ENCODE assay signal across 8 mouse cellular contexts in genomic region chr1:37996226-37996625, GRCm38 (mm10). TPM values are rescaled to one million over a fixed set of nuclear protein-coding genes. Genes with fewer than 3 reads are reported as not detected.
A peak's percentile ranks its signal among the peaks of the same experiment; 100 is the strongest.
DNase-seq lines count a peak whose midpoint lies in the region; ATAC-seq and TF ChIP-seq lines count a peak whose summit lies in the region.
"Had no signal": no experiment of that assay in that cellular context is flagged by ENCODE, and none has a peak within 500 bp of the region (broad histone marks: within the 10 kb centered on the region; RNA-seq: fewer than 3 reads in every experiment).

No protein-coding gene starts in this region.

- H3K27ac ChIP-seq in lung, embryonic 15.5 days, result no peak overlapping the region
- no peak overlapping the region for H3K27ac ChIP-seq in embryonic fibroblast, embryonic 13.5 days (ENCODE audit: insufficient read depth, low read length)
- peak overlapping the region; percentile 90; the same call in 1 of the 2 replicates for H3K27ac ChIP-seq in limb, embryonic 10.5 days
- H3K27ac ChIP-seq in olfactory bulb, adult 2 months (ENCODE audit: insufficient read depth, low read depth, low read length), result no peak overlapping the region

- TF ChIP-seq CTCF in embryonic fibroblast, embryonic 13.5 days (IDR thresholded peaks at IDR 0.05; ENCODE audit: borderline replicate concordance, insufficient read depth, low read length), result no peak
- TF ChIP-seq CTCF in olfactory bulb, adult 2 months (IDR thresholded peaks at IDR 0.05; ENCODE audit: insufficient read depth, low read depth, low read length), result no peak

- DNase-seq in lung, postnatal 25 days (ENCODE audit: low spot score), result no peak
- no peak for DNase-seq in limb, embryonic 10.5 days (ENCODE audit: low spot score)
- DNase-seq in thymus, adult 18-20 months, result no peak
- DNase-seq in kidney, postnatal 14 days, result no peak

- 48% methylated on average over 3 of the region's 3 CpGs for WGBS in lung, embryonic 15.5 days
- WGBS in limb, embryonic 10.5 days, result 50% methylated on average over 3 of the region's 3 CpGs
- 35% methylated on average over 3 of the region's 3 CpGs for WGBS in olfactory bulb, adult 2 months

- H3K4me1 ChIP-seq in lung, embryonic 15.5 days, result peaks cover 15% of the 10 kb centered on the region
- H3K4me1 ChIP-seq in embryonic fibroblast, embryonic 13.5 days (ENCODE audit: control insufficient read depth, insufficient read depth, low read length), result peaks cover 2% of the 10 kb centered on the region
- H3K4me1 ChIP-seq in limb, embryonic 10.5 days, result peaks cover 18% of the 10 kb centered on the region
- H3K4me1 ChIP-seq in olfactory bulb, adult 2 months (ENCODE audit: control insufficient read depth, insufficient read depth, low read length), result no peaks in the 10 kb centered on the region

- peaks cover 39% of the 10 kb centered on the region for H3K36me3 ChIP-seq in lung, embryonic 15.5 days
- H3K36me3 ChIP-seq in limb, embryonic 10.5 days, result peaks cover 44% of the 10 kb centered on the region

- peak overlapping the region; percentile 69 for H3K9ac ChIP-seq in lung, embryonic 15.5 days

- no peaks in the 10 kb centered on the region for H3K9me3 ChIP-seq in lung, embryonic 15.5 days
- no peaks in the 10 kb centered on the region for H3K9me3 ChIP-seq in limb, embryonic 10.5 days (replicated peaks)

- H3K4me2 ChIP-seq in lung, embryonic 15.5 days, result peak overlapping the region; percentile 80

- peak overlapping the region; percentile 97 for H3K4me3 ChIP-seq in lung, embryonic 15.5 days
- H3K4me3 ChIP-seq in embryonic fibroblast, embryonic 13.5 days (ENCODE audit: insufficient read depth, low read length), result peak overlapping the region; percentile 97
- peak overlapping the region; percentile 69 for H3K4me3 ChIP-seq in limb, embryonic 10.5 days
- peak overlapping the region; percentile 94 for H3K4me3 ChIP-seq in olfactory bulb, adult 2 months (ENCODE audit: insufficient read depth, low read depth, low read length)

- no peak for TF ChIP-seq POLR2A in embryonic fibroblast, embryonic 13.5 days (IDR thresholded peaks at IDR 0.05; ENCODE audit: low read depth, low read length)
- no peak for TF ChIP-seq POLR2A in olfactory bulb, adult 2 months (IDR thresholded peaks at IDR 0.05; ENCODE audit: insufficient read depth, low read depth, low read length)

- no peaks in the 10 kb centered on the region for H3K27me3 ChIP-seq in lung, embryonic 15.5 days
- H3K27me3 ChIP-seq in limb, embryonic 10.5 days (ENCODE audit: low read depth, poor library complexity, severe bottlenecking), result no peaks in the 10 kb centered on the region

- ATAC-seq in lung, embryonic 15.5 days (ENCODE audit: borderline replicate concordance, extremely low read depth, low FRiP score, low TSS enrichment), result no peak

RNA-seq across cellular contexts. Expression of gene Txndc9, which starts 1.5 kb away (rescaled TPM):
- 149 TPM in 2 replicates for polyA plus RNA-seq in lung, embryonic 15.5 days (2015; fragmentation: Nextera tagmentation; extraction: Ambion mirVana)
- 89.5 and 141 TPM in 2 replicates for polyA plus RNA-seq in embryonic fibroblast, embryonic 13.5 days (2011; ENCODE audit: insufficient read length, low read depth, missing spikeins)
- 130 and 135 TPM in 2 replicates for polyA plus RNA-seq in limb, embryonic 10.5 days (2016; fragmentation: Nextera tagmentation; extraction: Ambion mirVana)
- polyA plus RNA-seq in olfactory bulb, adult 2 months (2012; ENCODE audit: insufficient read depth, insufficient read length, low replicate concordance, missing spikeins), result not detected in 2 replicates

RNA-seq across cellular contexts. Expression of gene Eif5b, which starts 1.6 kb away (rescaled TPM):
- 22.0 and 23.7 TPM in 2 replicates for polyA plus RNA-seq in lung, embryonic 15.5 days (2015; fragmentation: Nextera tagmentation; extraction: Ambion mirVana)
- 56.2 and 63.2 TPM in 2 replicates for polyA plus RNA-seq in embryonic fibroblast, embryonic 13.5 days (2011; ENCODE audit: insufficient read length, low read depth, missing spikeins)
- polyA plus RNA-seq in limb, embryonic 10.5 days (2016; fragmentation: Nextera tagmentation; extraction: Ambion mirVana), result 24.5 and 27.2 TPM in 2 replicates
- polyA plus RNA-seq in olfactory bulb, adult 2 months (2012; ENCODE audit: insufficient read depth, insufficient read length, low replicate concordance, missing spikeins), result 38.8 TPM in 1 of 2 replicates, not detected in the other

RNA-seq across cellular contexts. Expression of gene Lyg1, which starts 38.7 kb away (rescaled TPM):
- not detected in 2 replicates for polyA plus RNA-seq in lung, embryonic 15.5 days (2015; fragmentation: Nextera tagmentation; extraction: Ambion mirVana)
- polyA plus RNA-seq in embryonic fibroblast, embryonic 13.5 days (2011; ENCODE audit: insufficient read length, low read depth, missing spikeins), result not detected in 2 replicates
- polyA plus RNA-seq in limb, embryonic 10.5 days (2016; fragmentation: Nextera tagmentation; extraction: Ambion mirVana), result not detected in 2 replicates
- polyA plus RNA-seq in olfactory bulb, adult 2 months (2012; ENCODE audit: insufficient read depth, insufficient read length, low replicate concordance, missing spikeins), result not detected in 2 replicates
- polyA plus RNA-seq: brain, embryonic 14.5 days had no signal

Comparison
In these comparisons a context has a peak if more than half of its experiments do, and no peak if none do; other contexts are left out.
1. RNA of gene Txndc9, which starts 1.5 kb away (polyA plus RNA-seq): 149 TPM in lung, embryonic 15.5 days, 130 to 135 TPM in limb, embryonic 10.5 days and 89.5 to 141 TPM in embryonic fibroblast, embryonic 13.5 days; not detected in olfactory bulb, adult 2 months; every median in the first group is over 10 times any median in the second.
2. Peak in every context shown above with its lines, with median percentiles within 50 percentile points of each other: H3K4me3 ChIP-seq.